Mouse (Mus musculus) gastrocnemius, postnatal 36 days (tissue): Measurements from ENCODE around the gene Spag16. TPM values are rescaled to one million over a fixed set of nuclear protein-coding genes. Genes with fewer than 3 reads are reported as not detected.

Experiments used
- DNase-seq, 2 experiments: peaks; one replicate each; pipeline ENCODE4 v3.0.0; 2022
- intact Hi-C: fragments of 180-260 bp; cut with DNase I; formaldehyde crosslinking; loops from one replicate; pipeline ENCODE4 v1.15.1; 2025
- total RNA-seq, 2 experiments: library from RNA; stranded (reverse); gene quantifications; 2 replicates each; pipeline ENCODE4 v1.2.3; 2021

The Spag16 gene
- total RNA-seq, 2 experiments from 2014 or later = not detected

DNA sequence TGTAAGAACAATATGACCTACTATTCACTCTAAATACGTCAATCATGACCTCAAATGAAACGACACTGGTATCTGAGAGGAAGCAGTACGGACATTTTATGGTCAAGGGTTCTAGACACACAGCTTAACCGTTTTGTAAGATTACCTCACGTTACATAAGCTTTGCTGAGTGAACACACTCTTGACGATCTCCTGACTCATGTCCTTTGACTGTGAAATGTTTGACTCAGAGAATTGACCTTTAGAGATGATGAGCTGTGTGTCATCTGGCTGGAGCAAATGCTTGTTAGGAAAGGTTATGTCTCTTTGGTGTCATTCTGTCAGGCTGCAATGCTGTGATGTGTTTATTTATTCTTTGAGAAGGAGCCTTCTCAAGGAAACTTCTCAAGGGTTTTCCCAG lies 252.0 kb downstream of the Spag16 start:
- intact Hi-C loops = no loop called here
- no peak for DNase-seq

DNA sequence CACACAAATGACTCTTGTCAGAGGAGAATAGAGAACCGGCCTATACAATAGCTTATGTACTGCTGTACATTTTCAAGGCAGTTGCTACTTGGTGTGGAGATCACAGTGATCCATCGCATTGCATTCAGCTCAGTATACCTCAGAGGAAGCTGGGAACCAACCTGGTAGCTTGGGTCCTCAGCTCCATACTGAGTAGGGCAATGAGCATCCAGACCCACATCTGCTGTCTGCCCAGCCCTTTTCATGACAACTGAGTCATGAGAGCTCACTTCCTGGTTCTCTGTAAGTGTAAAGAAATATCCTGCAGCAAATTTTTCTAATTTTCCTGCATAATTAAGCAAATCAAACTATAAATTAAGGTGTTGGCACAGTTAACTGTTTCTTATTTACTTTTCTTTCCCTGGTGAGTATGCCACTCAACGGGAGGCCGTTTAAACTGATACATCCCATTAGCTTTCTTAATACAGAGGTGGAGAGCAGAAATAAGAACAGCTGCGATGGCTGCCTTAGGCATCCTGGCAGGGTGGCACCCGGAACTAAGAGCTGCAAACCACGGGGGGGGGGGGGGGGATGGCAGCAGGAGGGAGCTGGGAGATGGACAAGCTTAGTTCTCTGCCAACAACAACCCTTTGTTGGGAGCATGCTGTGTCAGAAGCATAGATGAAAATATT lies 255.6 kb downstream of the Spag16 start:
- DNase-seq = no peak
- intact Hi-C loops = no loop called here

DNA sequence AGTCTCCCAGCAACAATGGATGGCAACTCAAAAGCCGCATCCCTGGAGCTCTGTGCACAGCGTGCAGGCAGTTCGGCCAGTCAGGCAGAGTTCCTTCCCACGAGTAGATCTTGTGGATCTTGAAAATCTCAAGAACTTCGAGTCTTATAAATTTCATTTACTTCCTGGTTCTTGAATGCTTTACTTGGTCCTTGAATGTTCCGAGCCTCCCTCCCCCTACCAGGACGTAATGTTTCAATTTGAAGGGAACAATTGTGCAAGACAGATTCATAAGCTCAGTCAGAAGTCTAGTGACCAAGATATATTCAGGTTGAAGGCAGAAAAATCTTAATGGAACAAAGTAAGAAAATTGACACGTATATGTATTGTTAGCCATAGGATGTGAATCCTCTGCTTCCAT lies 277.9 kb downstream of the Spag16 start:
- intact Hi-C loops = no loop called here
- no peak for DNase-seq

DNA sequence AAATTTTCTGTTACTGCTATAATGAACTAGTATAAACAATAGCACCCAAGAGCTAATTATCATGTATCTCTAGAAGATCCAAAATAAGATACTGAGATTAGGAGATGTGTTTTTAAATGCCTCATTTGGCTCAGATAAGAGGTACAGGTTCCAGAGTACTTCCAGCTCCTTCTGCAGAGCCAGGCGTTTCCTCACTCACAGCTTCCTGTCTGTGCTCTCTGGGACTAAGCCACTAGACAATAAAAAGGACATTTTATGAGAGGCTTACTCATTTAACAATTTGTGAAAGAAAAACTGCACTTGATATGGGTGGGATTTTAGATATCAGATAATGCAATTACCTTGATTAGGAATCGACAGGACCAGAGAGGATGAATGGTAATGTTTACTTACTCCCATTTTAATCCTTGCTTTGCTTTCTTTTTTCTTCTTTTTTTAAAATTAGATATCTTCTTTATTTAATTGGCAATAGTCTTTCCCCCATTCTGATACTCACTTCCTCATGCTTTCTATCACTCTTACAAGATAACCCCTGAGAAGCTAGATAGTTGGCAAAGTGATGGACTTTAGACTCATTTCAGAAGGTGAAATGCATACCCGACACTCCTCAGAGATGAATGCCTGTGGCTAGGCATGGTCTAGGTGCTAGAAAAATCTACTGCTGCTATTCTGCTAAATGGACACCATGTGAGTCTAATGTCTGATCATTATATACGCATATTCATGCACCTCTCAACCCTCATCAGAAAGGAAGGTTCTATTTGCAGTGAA lies 289.6 kb downstream of the Spag16 start:
- intact Hi-C loops = no loop called here
- no peak for DNase-seq

DNA sequence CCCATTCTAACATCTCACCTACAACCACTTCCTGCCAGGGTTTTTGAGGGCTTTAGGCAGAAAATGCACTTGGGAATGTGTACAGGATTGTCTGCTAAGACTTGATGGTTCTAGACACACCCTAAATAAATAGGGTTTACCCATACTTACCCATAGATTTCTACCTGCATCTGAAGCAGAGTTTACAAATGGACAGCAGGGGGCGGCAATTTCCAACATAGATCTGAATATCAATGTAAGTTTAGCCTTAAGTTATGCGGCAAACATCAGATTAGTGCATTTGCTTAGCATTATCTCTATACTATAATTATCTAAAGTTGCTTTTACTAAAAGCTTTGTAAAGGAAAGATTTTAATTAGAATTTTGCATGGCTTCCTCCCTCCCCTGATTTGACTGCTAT lies 301.3 kb downstream of the Spag16 start:
- intact Hi-C loops = no loop called here
- no peak for DNase-seq

DNA sequence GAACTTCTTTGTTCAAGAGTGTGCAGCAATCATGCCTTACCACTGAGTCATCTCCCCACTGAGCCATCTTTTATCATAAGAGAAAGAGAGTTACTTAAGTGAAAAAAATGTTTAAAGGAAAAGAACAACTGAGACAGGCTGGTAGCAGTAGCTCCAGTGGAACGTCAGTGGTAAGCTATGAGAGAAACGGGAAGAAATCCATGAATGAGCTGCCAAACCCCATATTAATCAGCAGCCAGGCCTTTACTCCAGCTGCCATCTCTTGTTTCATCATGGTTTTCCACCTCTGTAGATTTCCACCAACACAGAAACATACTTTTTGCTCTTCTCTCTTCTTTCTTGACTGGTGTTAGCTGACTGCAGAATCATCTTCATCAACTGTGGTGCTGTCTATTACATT lies 308.8 kb downstream of the Spag16 start:
- intact Hi-C loops = no loop called here
- DNase-seq = no peak

DNA sequence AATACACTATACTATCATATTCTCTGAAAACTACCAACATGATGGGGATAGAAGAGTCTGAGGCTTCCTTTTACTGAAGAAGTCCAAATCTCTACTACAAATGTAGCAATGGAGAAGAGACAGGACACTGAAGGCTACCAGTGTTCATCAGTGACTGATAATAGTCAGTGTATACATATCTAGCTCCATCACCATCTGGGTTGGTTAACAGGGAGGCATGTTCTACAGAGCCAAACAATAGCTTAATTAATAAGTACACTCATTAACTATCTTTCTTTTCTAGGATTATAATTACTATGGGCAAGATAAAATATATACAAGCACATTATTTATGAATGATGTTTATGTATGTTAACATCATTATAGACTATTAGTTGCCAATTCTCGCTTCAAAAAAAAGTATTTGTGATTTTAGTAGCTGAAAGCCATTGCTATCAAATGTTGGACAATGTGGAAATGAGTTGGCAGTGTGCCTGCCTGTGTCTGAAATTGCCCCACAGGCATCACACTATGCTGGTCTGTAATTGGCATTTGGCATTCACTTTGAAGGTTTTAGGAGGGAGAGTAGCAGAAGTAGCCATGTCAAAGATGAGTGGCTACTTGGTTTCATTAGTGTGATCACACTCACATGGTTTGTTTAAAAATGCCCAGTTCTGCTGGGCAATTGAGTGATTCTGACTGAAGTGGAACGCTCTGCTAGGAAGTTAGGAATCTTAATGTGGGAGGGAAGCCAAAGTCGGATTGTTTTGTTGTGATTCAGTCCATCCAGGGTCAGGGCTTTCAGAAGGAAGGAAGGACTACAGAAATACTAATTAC lies 338.8 kb downstream of the Spag16 start:
- DNase-seq = no peak
- intact Hi-C loops = no loop called here

DNA sequence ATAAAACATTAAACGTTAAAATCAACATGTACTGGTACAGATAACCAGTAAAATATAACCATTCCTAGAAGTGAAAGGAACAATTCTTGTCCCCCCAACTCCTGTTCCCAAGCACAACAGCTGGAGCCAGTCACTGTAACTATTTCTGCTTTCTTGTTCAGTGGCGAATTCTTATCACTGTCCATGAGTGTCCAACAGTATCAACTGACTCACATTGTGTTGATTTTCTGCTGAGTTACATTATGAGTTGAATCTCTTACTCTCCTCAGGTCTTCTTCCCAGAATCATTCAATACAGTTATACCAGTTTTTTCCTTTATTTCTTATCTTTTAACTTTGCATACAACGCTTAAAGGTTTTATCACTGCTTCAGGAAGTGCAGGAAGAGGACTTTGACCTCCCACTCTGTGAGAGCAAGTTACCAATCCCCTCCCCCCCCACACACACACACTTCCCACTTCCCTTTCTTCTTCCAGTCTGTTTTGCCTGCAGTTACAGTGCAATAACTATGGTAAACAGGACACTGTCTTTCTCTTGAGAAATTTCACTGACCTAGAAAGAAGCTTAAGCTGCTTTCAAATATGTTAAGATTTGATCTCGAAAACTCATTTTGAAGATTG lies 353.5 kb downstream of the Spag16 start:
- intact Hi-C loops = no loop called here
- no peak for DNase-seq

DNA sequence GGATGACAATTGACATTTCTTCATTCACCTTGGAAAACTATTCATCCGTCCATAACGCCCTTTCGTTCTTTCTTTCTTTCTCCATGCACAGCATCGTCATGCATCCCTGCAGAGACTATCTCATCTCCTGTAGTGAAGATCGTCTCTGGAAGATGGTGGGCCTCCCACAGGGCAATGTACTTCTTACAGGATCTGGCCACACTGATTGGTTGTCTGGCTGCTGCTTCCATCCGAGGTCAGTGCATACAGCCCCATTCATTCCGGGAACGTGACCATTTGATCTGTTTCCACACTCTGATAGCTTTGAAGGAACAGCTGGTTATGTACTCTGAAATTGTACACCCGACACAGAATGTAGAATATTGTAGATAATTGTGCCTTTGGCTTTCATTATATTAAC lies 438.0 kb downstream of the Spag16 start:
- intact Hi-C loops = no loop called here
- no peak for DNase-seq

DNA sequence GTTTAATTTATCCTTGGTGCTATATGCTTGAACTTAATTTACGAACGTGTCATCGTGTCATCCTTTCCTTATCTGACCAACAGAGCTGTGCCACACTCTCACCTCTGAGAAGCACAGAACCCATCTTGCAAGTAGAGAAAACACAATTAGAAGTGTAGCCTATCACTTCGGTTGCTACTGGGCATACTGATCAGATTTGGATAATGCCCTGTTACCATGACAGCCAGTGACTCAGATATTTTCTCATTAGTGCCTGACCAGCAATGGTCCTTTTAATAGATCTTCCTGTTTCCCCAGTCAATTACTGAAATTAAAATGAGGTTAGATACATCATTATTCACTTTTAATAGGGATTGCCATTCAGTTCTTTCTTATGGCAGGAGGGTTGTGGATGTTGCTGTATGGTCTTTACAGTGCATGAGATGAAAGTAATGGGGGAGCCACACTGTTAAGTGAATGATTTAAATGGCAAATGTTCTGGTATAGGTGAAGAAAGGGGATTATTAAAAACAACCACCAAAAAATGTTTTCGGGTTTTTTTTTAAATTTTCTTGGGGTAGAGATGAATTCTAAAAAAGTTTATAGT lies 439.2 kb downstream of the Spag16 start:
- DNase-seq = no peak
- intact Hi-C loops = no loop called here

DNA sequence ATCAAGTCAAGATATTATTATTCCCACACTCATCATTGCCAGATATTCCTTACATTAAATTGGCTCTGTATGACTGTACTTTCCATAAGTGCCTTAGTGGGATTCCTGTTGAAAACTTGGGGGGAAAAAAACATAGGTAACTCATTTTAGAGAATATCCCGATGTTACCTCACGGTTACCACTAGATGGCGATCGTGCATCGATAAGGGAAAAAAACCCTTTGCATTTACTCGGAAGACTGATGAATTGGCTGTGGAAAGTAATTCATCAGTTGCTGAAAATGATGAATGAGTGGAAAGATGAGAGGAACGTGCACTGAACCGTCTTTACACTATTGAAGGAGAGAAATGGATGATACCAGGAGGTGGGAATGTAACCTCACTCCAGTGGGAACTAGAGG lies 443.4 kb downstream of the Spag16 start:
- no peak for DNase-seq
- intact Hi-C loops = no loop called here

DNA sequence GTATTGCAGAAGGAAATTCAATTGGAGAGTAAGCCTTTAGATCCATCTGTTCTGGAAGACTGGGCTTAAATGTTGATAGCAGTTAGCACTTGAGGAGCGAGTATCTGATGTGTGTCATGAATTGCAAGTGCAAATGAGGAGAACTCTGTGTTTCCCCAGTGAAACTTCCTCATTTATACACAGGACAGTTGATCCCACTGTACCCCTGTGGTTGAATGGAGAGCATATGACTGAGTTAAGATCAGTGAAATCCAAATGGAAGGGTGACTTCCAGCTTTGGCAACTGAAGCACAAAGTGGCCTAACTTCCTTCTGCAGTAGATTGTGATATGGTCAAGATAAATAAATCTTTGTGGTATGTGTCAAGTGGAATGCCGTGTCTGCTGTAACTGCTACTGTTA lies 446.0 kb downstream of the Spag16 start:
- intact Hi-C loops = no loop called here
- DNase-seq = no peak

DNA sequence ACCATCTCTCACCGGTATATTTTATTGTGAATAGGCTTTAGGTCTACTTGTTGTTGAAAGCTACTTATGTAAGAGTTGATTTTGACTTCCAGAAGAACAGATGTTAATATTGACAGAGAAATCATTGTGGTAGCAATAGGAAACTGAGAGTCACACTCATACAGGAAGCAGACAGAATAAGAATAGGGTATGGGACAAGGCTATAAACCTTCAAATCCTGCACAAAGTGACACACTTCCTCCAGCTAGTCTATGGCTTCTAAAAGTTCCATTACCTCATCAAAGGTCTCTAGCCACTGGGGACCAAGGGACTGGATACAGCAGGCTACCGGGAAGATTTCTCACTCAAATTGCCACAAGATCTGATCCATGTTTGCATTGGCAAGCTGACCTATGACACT lies 452.5 kb downstream of the Spag16 start:
- DNase-seq = no peak
- intact Hi-C loops = no loop called here

DNA sequence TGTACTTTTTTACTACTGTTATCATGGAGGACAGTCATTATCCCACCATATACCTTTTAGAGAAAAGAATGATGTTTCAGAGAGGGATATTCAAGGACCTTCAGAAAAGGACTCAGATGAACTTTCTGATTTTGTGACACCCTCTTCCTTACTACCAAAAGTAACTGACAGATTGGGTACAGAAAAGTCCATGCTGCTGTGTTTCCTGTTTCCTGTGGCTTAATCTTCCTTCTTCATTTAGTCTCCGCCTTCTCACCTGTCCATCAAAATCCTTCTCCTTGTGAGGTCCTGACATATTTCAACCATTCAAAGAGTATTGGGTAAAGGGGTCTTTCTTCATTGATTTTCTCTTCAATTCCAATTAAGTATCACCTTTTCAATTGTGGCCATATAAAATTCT lies 456.6 kb downstream of the Spag16 start:
- intact Hi-C loops = no loop called here
- DNase-seq = no peak

DNA sequence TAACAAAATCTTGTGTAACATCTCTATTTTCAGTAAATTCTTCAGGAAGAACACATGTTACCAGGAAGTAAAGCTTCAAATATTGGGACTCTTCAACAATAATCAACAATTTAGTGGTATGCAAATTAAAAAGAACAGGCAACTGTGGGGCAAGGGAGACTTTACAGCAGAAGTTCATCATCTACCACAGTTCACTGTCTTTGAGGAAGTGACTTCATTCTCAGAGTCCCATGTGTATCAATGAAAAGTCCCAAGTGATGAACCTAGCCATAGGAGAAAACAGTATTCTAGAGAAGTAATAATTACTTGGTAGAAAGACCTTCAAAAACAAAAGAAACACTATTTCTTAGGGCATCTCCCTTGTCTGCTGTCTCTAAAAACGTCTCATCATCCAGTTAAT lies 457.4 kb downstream of the Spag16 start:
- intact Hi-C loops = no loop called here
- no peak for DNase-seq

DNA sequence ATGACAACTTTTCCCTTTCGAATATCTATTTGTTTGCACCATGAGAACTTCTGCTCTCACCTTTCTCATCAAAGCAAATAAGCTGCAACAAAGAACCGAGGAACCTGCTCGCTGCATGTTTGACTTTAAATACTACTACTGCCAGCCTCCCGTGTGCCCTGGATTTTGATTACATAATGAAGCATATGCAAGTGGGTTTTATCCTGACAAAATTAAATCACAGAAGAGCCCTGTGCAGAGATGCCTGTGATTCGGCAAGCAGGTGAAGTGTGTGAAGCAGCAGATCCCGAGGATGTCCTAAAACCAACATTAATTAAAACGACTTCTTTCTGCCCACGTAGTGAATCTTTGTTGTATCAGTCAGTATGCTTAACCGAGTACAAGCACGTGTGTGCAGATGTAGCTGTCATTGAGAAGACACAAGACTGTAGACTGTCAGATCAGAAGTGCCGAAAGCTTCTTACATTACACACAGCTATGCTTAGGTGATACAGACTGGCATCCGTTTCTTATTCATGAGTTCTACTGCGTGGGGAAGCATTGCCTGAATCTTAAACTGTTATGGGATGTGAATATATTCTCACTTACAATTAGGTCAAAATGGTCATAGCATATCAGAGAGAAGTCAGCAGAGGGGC lies 489.5 kb downstream of the Spag16 start:
- DNase-seq = no peak
- intact Hi-C loops = no loop called here

DNA sequence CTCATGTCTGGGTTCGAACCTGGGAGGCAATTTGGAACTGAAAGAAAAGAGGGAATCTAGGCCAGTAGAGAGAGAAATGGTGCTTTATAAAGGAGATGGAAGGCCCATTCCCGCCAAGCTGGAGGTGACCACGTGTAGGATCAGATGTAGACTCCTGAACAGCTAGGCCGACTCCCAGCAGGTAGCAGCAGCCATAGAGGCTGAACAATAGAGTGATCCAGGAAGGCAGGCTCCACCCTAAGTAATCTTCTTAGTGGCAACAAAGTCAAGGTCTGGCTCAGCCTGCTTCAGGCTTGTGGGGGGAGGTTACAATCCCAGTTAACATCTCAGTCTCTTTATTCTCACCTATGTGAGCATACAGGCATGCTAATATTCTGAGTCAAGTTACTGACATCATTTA lies 494.2 kb downstream of the Spag16 start:
- DNase-seq = no peak
- intact Hi-C loops = no loop called here

DNA sequence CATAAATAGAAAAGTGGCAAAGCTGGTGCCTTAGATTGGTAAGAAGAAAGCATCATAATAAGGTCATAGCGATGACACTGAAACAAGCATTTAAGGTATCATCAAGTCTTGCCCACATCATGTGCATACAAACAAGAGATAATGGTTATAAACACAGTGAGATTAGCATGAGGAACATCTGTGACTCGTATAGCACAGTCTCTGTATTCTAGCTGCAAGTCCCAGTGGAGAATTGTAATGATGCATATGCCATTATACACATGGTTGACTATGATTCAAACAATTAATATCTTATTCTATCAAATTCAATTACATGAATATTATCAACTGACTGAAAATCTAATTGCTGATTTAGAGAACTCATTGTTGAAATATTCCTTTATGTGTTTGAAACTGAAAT lies 519.4 kb downstream of the Spag16 start:
- intact Hi-C loops = no loop called here
- DNase-seq = no peak

DNA sequence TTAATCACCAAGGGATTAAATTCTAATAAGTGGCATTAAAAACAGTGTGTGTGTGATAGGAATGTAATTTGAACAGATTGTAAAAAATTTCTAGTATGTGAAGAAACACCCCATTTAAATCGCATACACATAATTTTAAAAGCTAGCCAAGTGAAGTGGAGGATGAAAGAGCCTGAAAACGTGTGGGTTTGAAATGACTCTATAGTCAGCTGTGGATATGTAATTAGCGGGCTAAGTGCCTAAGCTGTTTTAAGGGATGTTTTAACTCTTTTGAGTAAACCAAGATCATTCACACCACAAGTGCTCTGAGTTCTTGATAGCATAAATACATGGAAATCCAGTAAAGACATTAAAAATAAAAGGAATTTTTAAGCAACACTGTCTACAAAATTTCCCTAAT lies 524.6 kb downstream of the Spag16 start:
- no peak for DNase-seq
- intact Hi-C loops = no loop called here

DNA sequence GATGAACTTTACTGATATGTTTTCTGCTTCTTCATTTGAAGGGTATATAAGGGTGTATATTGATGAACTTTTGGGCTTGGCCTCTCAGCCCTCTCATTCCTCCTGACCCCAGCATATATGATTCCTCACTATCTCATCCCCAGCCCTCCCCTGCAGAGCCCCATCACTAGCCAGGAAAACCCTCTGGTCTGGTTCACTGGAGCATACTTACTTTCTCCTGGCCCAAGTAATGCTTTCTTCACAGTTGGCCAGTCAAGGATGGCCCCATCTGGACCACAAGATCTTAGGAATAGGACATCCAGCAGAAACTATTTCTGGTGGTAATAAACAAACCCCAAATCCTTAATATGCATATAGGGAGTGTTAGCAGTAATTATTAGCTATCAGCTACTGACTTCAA lies 527.2 kb downstream of the Spag16 start:
- DNase-seq = no peak
- intact Hi-C loops = no loop called here
